In genomic region chr6:97395477-97396350, GRCm38 (mm10) we compare ENCODE assay signal across 8 mouse cellular contexts.
A peak's percentile ranks its signal among the peaks of the same experiment; 100 is the strongest.
DNase-seq lines count a peak whose midpoint lies in the region; ATAC-seq and TF ChIP-seq lines count a peak whose summit lies in the region.

No protein-coding gene starts in this region.

- peak overlapping the region; percentile 75 for H3K27ac ChIP-seq in bone marrow macrophage, adult 2 months (ENCODE audit: insufficient read depth, low read depth, low read length)
- peak overlapping the region; percentile 79 for H3K27ac ChIP-seq in hindbrain, embryonic 11.5 days (ENCODE audit: low read depth, low read length)
- no peak overlapping the region for H3K27ac ChIP-seq in limb, embryonic 14.5 days (replicated peaks; ENCODE audit: low read depth, low read length)

- 9% methylated on average over 17 of the region's 17 CpGs for WGBS in hindbrain, embryonic 11.5 days
- 23% methylated on average over 17 of the region's 17 CpGs for WGBS in limb, embryonic 14.5 days

- peak; percentile 56 for DNase-seq in kidney, adult 11 months
- DNase-seq in kidney, adult 18-20 months, result no peak
- DNase-seq in hindbrain, embryonic 11.5 days (ENCODE audit: low spot score), result peak; percentile 57
- DNase-seq in limb, embryonic 14.5 days (ENCODE audit: low spot score), result no peak
- peak; percentile 55 for DNase-seq in ovary, postnatal 36 days (ENCODE audit: low spot score)

- H3K4me2 ChIP-seq in hindbrain, embryonic 11.5 days (replicated peaks; ENCODE audit: low read depth, low read length), result peak overlapping the region; percentile 14; the same call in 1 of the 2 replicates
- 0 out of 2 replicates have a peak overlapping the region, but pooled peaks have one; percentile 21 for H3K4me2 ChIP-seq in limb, embryonic 14.5 days (replicated peaks; ENCODE audit: low read depth, low read length, severe bottlenecking)

- H3K27me3 ChIP-seq in hindbrain, embryonic 11.5 days (ENCODE audit: control insufficient read depth, insufficient read depth, low read length), result no peaks in the 10 kb centered on the region
- no peaks in the 10 kb centered on the region for H3K27me3 ChIP-seq in limb, embryonic 14.5 days (ENCODE audit: control insufficient read depth, insufficient read depth, low read length)

- no peak for TF ChIP-seq POLR2A in bone marrow macrophage, adult 2 months (IDR thresholded peaks at IDR 0.05; ENCODE audit: borderline replicate concordance, low read depth, low read length)
- TF ChIP-seq POLR2A in limb, embryonic 14.5 days (IDR thresholded peaks at IDR 0.05; ENCODE audit: borderline replicate concordance, extremely low read depth, insufficient read depth, insufficient read length), result no peak

- no peak for TF ChIP-seq CTCF in bone marrow macrophage, adult 2 months (IDR thresholded peaks at IDR 0.05; ENCODE audit: low read depth, low read length)

- ATAC-seq in hindbrain, embryonic 11.5 days (ENCODE audit: low FRiP score), result peak; percentile 57
- no peak for ATAC-seq in limb, embryonic 14.5 days (ENCODE audit: low FRiP score, low read depth)
- ATAC-seq in inflammation-experienced regulatory T-cells, adult 6 months, result no peak
- no peak for ATAC-seq in megakaryocyte, adult 5-6 weeks (ENCODE audit: poor library complexity, severe bottlenecking)

- H3K4me1 ChIP-seq in bone marrow macrophage, adult 2 months (ENCODE audit: control insufficient read depth, insufficient read depth, low read length), result peaks cover 33% of the 10 kb centered on the region
- peaks cover 8% of the 10 kb centered on the region for H3K4me1 ChIP-seq in hindbrain, embryonic 11.5 days (replicated peaks; ENCODE audit: control insufficient read depth, insufficient read depth, low read length)
- H3K4me1 ChIP-seq in limb, embryonic 14.5 days (ENCODE audit: control insufficient read depth, insufficient read depth, low read length), result peaks cover 11% of the 10 kb centered on the region

- 0 out of 2 replicates have a peak overlapping the region, but pooled peaks have one; percentile 34 for H3K9ac ChIP-seq in hindbrain, embryonic 11.5 days (ENCODE audit: low read depth, low read length)
- H3K9ac ChIP-seq in limb, embryonic 14.5 days (ENCODE audit: low read depth, low read length, severe bottlenecking), result no peak overlapping the region

- no peaks in the 10 kb centered on the region for H3K9me3 ChIP-seq in hindbrain, embryonic 11.5 days (ENCODE audit: control insufficient read depth, low read length)
- H3K9me3 ChIP-seq in limb, embryonic 14.5 days (ENCODE audit: control insufficient read depth, low read length), result no peaks in the 10 kb centered on the region

- H3K4me3 ChIP-seq in bone marrow macrophage, adult 2 months (ENCODE audit: insufficient read depth, low read length), result no peak overlapping the region
- no peak overlapping the region for H3K4me3 ChIP-seq in hindbrain, embryonic 11.5 days (ENCODE audit: low read depth, low read length)
- no peak overlapping the region for H3K4me3 ChIP-seq in limb, embryonic 14.5 days (replicated peaks; ENCODE audit: low read length)

- H3K36me3 ChIP-seq in hindbrain, embryonic 11.5 days (ENCODE audit: control insufficient read depth, insufficient read depth, low read length), result no peaks in the 10 kb centered on the region
- H3K36me3 ChIP-seq in limb, embryonic 14.5 days (ENCODE audit: control insufficient read depth, insufficient read depth, low read length), result no peaks in the 10 kb centered on the region

Comparison
In these comparisons a context has a peak if more than half of its experiments do, and no peak if none do; other contexts are left out.
1. DNase-seq: peak in kidney, adult 11 months (single experiment), hindbrain, embryonic 11.5 days (single experiment) and ovary, postnatal 36 days (single experiment); none in kidney, adult 18-20 months (single experiment) and limb, embryonic 14.5 days (single experiment).